Mouse (Mus musculus): ENCODE measurements at regions not wholly inside any gene's neighbourhood (a gene's known extent, or its start where the extent isn't known, plus 50 kb on each side); places are given as distances from the start of the nearest gene placed in this dataset.

GRCm38 (mm10) chr13:39161980-39162379 lies 201.3 kb upstream of the Slc35b3 start:
- DNase-seq (ENCODE audit: low spot score in 2 of 2): no peak

- no peak for DNase-seq (ENCODE audit: low spot score in 2 of 2)
Observed at GRCm38 (mm10) chr13:39127942-39128341, 167.3 kb upstream of the Slc35b3 start.

GRCm38 (mm10) chr13:39092058-39092457 lies 131.4 kb upstream of the Slc35b3 start:
- no peak for DNase-seq (ENCODE audit: low spot score in 2 of 2)

GRCm38 (mm10) chr13:39084544-39084943 lies 123.9 kb upstream of the Slc35b3 start:
- peak in 1 of 2 experiments; percentile 3 for DNase-seq (ENCODE audit: low spot score in 2 of 2)

GRCm38 (mm10) chr13:39074211-39074610 lies 113.5 kb upstream of the Slc35b3 start:
- DNase-seq (ENCODE audit: low spot score in 2 of 2): no peak

- DNase-seq (ENCODE audit: low spot score in 2 of 2): no peak
Observed at GRCm38 (mm10) chr13:39032263-39032662, 71.6 kb upstream of the Slc35b3 start.

- DNase-seq (ENCODE audit: low spot score in 2 of 2): no peak
Observed at GRCm38 (mm10) chr13:39020168-39020567, 59.5 kb upstream of the Slc35b3 start.

- peak; percentile 27 to 76 for DNase-seq (ENCODE audit: low spot score in 2 of 2)
Observed at GRCm38 (mm10) chr13:39011696-39012095, 51.0 kb upstream of the Slc35b3 start.
